Mouse (Mus musculus) ES-E14 (cell line): ENCODE results near the gene Alg14. TPM values are rescaled to one million over a fixed set of nuclear protein-coding genes. Genes with fewer than 3 reads are reported as not detected.
A peak's percentile ranks its signal among the peaks of the same experiment; 100 is the strongest.

Experiments used
- DNase-seq: peaks from one replicate; pipeline ENCODE4 v3.0.0-alpha.2; 2013; ENCODE audit warnings: low read depth, low spot score
- H3K27ac ChIP-seq: 2 replicates; pipeline ENCODE4 v1.5.1; 2012; ENCODE audit warnings: low read depth, mild to moderate bottlenecking, low read length, moderate library complexity, mixed read lengths; ENCODE audit not compliant: poor library complexity, insufficient read depth, severe bottlenecking
- H3K36me3 ChIP-seq: 2 replicates; pipeline ENCODE4 v1.6.1; 2012; ENCODE audit warnings: mild to moderate bottlenecking, low read length, moderate library complexity, mixed read lengths; ENCODE audit not compliant: control insufficient read depth, poor library complexity, insufficient read depth, severe bottlenecking
- H3K4me1 ChIP-seq, 2 experiments: fragments of 150-350 bp in 1 of 2; sonication (generic) in 1 of 2; 2 replicates each; pipeline ENCODE4 v1.6.1; 2012; ENCODE audit warnings: low read length in 2 of 2, mild to moderate bottlenecking in 1 of 2, mixed read lengths in 1 of 2; ENCODE audit not compliant: control insufficient read depth in 2 of 2, insufficient read depth in 2 of 2, poor library complexity in 1 of 2
- H3K4me3 ChIP-seq, 2 experiments: fragments of 150-350 bp in 1 of 2; sonication (generic) in 1 of 2; 2 replicates each; pipeline ENCODE4 v1.5.1; 2012; ENCODE audit warnings: low read length in 2 of 2, low read depth in 1 of 2, mild to moderate bottlenecking in 1 of 2, mixed read lengths in 1 of 2; ENCODE audit not compliant: insufficient read depth in 1 of 2, poor library complexity in 1 of 2, severe bottlenecking in 1 of 2
- H3K9ac ChIP-seq: 2 replicates; pipeline ENCODE4 v1.6.1; 2012; ENCODE audit warnings: low read depth, mild to moderate bottlenecking, low read length, mixed read lengths; ENCODE audit not compliant: poor library complexity, insufficient read depth, severe bottlenecking
- H3K9me3 ChIP-seq: fragments of 150-350 bp; sonication (generic); 2 replicates; pipeline ENCODE4 v1.6.1; 2012; ENCODE audit warnings: low read depth, mild to moderate bottlenecking, low read length; ENCODE audit not compliant: control insufficient read depth, insufficient read depth
- CHD2 ChIP-seq: IDR thresholded peaks from 2 replicates; pipeline ENCODE4 v1.6.1; 2014; ENCODE audit warnings: mild to moderate bottlenecking, low read depth, low read length, inconsistent platforms
- HCFC1 ChIP-seq: IDR thresholded peaks from 2 replicates; pipeline ENCODE4 v1.6.1; 2012; ENCODE audit warnings: low read length, inconsistent platforms, borderline replicate concordance; ENCODE audit not compliant: insufficient read depth
- MAFK ChIP-seq: IDR thresholded peaks from 2 replicates; pipeline ENCODE4 v1.6.1; 2014; ENCODE audit warnings: mild to moderate bottlenecking, low read depth, low read length, inconsistent platforms; ENCODE audit not compliant: insufficient read depth
- ZC3H11A ChIP-seq: IDR thresholded peaks from 2 replicates; pipeline ENCODE4 v1.6.1; 2012; ENCODE audit warnings: low read depth, mild to moderate bottlenecking, inconsistent platforms, low read length, borderline replicate concordance
- ZNF384 ChIP-seq: IDR thresholded peaks from 2 replicates; pipeline ENCODE4 v1.6.1; 2012; ENCODE audit warnings: low read depth, low read length, inconsistent platforms
- in situ Hi-C, 2 experiments: fragments of 600-800 bp; cut with MboI; formaldehyde crosslinking; loops; one replicate each; pipeline ENCODE4 v1.15.1; 2025; ENCODE audit warnings: low sequenced_read_pairs in 2 of 2, inconsistent platforms in 1 of 2; ENCODE audit not compliant: unreplicated experiment in 2 of 2
- total RNA-seq: library from RNA; depleted of rRNA; stranded (reverse); fragments of 300-350 nt; gene quantifications from 2 replicates; pipeline ENCODE4 v1.2.3, GENCODE M21; 2012

Alg14 gene
- total RNA-seq, 1 experiment: 18.4 TPM

GRCm38 (mm10) chr3:121279679-121280078 lies 11.9 kb upstream of the Alg14 start:
- Histone ChIP-seq H3K9ac (0 out of 2 replicates have a peak overlapping the region, but pooled peaks have one; percentile 3), H3K4me3 (0 out of 4 replicates have a peak overlapping the region, but pooled peaks of 1 of the 2 experiments have one; percentile 12), H3K9me3 (no peaks in the 10 kb centered on the region), H3K4me1 (peaks cover 0 to 3% of the 10 kb centered on the region in 2 experiments; a peak in 3 of 4 replicates), H3K27ac (no peak overlapping the region), H3K36me3 (no peaks in the 10 kb centered on the region)
- in situ Hi-C loops: no loop called here
- TF ChIP-seq HCFC1 (no peak), MAFK (no peak), CHD2 (no peak), ZC3H11A (no peak), ZNF384 (no peak)
- DNase-seq: no peak

GRCm38 (mm10) chr3:121282998-121283397 lies 8.6 kb upstream of the Alg14 start, which contains the start of gene Tmem56:
Gene Tmem56, minus strand, starts transcription at chr3:121283098.
- H3K4me1 ChIP-seq: peaks cover 0 to 3% of the 10 kb centered on the region in 2 experiments; a peak in 3 of 4 replicates
- H3K36me3 ChIP-seq: no peaks in the 10 kb centered on the region
- TF ChIP-seq HCFC1 (no peak), CHD2 (no peak), MAFK (no peak), ZNF384 (no peak), ZC3H11A (no peak)
- H3K9ac ChIP-seq: no peak within 1 kb of the TSS
- H3K27ac ChIP-seq: no peak within 1 kb of the TSS
- H3K4me3 ChIP-seq: no peak within 1 kb of the TSS
- no peak for DNase-seq
- no peaks in the 10 kb centered on the region for H3K9me3 ChIP-seq
- in situ Hi-C loops: no loop called here

GRCm38 (mm10) chr3:121285219-121285618 lies 6.4 kb upstream of the Alg14 start:
- Histone ChIP-seq H3K27ac (no peak overlapping the region), H3K4me1 (peaks cover 0 to 3% of the 10 kb centered on the region in 2 experiments; a peak in 2 of 4 replicates), H3K9me3 (no peaks in the 10 kb centered on the region), H3K36me3 (no peaks in the 10 kb centered on the region), H3K9ac (no peak overlapping the region), H3K4me3 (no peak overlapping the region)
- DNase-seq: no peak
- TF ChIP-seq CHD2: no peak
- TF ChIP-seq ZNF384: no peak
- TF ChIP-seq MAFK: no peak
- TF ChIP-seq ZC3H11A: no peak
- no peak for TF ChIP-seq HCFC1
- in situ Hi-C loops: no loop called here

GRCm38 (mm10) chr3:121287151-121287550 lies 4.4 kb upstream of the Alg14 start:
- Histone ChIP-seq H3K4me1 (peaks cover 0 to 3% of the 10 kb centered on the region in 2 experiments; a peak in 2 of 4 replicates), H3K9ac (no peak overlapping the region), H3K36me3 (no peaks in the 10 kb centered on the region), H3K9me3 (no peaks in the 10 kb centered on the region), H3K4me3 (no peak overlapping the region), H3K27ac (no peak overlapping the region)
- in situ Hi-C loops: no loop called here
- TF ChIP-seq MAFK: no peak
- no peak for TF ChIP-seq HCFC1
- no peak for TF ChIP-seq CHD2
- no peak for TF ChIP-seq ZNF384
- no peak for TF ChIP-seq ZC3H11A
- no peak for DNase-seq

GRCm38 (mm10) chr3:121290681-121291080 lies 892 bp upstream of the Alg14 start:
- no peak for DNase-seq
- in situ Hi-C loops: no loop called here
- Histone ChIP-seq H3K27ac (no peak overlapping the region), H3K9me3 (no peaks in the 10 kb centered on the region), H3K36me3 (no peaks in the 10 kb centered on the region), H3K9ac (peak overlapping the region; percentile 35; the same call in 1 of the 2 replicates), H3K4me1 (peaks cover 0 to 3% of the 10 kb centered on the region in 2 experiments; a peak in 2 of 4 replicates), H3K4me3 (peak overlapping the region; percentile 76 to 95; a peak in 3 of 4 replicates)
- TF ChIP-seq HCFC1: no peak
